Comparison of ENCODE assay signal across 12 mouse cellular contexts in genomic region chr12:16619453-16619852, GRCm38 (mm10). TPM values are rescaled to one million over a fixed set of nuclear protein-coding genes. Genes with fewer than 3 reads are reported as not detected.
DNase-seq lines count a peak whose midpoint lies in the region; ATAC-seq and TF ChIP-seq lines count a peak whose summit lies in the region.
"Had no signal": no experiment of that assay in that cellular context is flagged by ENCODE, and none has a peak within 500 bp of the region (broad histone marks: within the 10 kb centered on the region; RNA-seq: fewer than 3 reads in every experiment).

No protein-coding gene starts in this region.

- TF ChIP-seq CTCF in midbrain, postnatal 0 days (IDR thresholded peaks at IDR 0.05): no peak
- TF ChIP-seq CTCF in hindbrain, postnatal 0 days (IDR thresholded peaks at IDR 0.05; ENCODE audit: low read depth): no peak

- peaks cover 28% of the 10 kb centered on the region for H3K4me1 ChIP-seq in forebrain, embryonic 13.5 days
- 0 out of 2 replicates have a peak, but pooled peaks cover 4% of the 10 kb centered on the region for H3K4me1 ChIP-seq in forebrain, embryonic 11.5 days (replicated peaks; ENCODE audit: control insufficient read depth, insufficient read depth, low read length)
- H3K4me1 ChIP-seq in hindbrain, embryonic 15.5 days (replicated peaks): peaks cover 17% of the 10 kb centered on the region
- no peaks in the 10 kb centered on the region for H3K4me1 ChIP-seq in hindbrain, embryonic 11.5 days (replicated peaks; ENCODE audit: control insufficient read depth, insufficient read depth, low read length)
- peaks cover 13% of the 10 kb centered on the region for H3K4me1 ChIP-seq in midbrain, embryonic 12.5 days
- no peaks in the 10 kb centered on the region for H3K4me1 ChIP-seq in midbrain, postnatal 0 days (ENCODE audit: insufficient read depth, low read length)
- H3K4me1 ChIP-seq in hindbrain, postnatal 0 days (ENCODE audit: insufficient read depth, low read length): peaks cover 11% of the 10 kb centered on the region; the same call in 1 of the 2 replicates

- no peak overlapping the region for H3K9ac ChIP-seq in forebrain, embryonic 13.5 days
- no peak overlapping the region for H3K9ac ChIP-seq in forebrain, embryonic 11.5 days (ENCODE audit: low read length)
- no peak overlapping the region for H3K9ac ChIP-seq in hindbrain, embryonic 15.5 days
- H3K9ac ChIP-seq in hindbrain, embryonic 11.5 days (ENCODE audit: low read depth, low read length): no peak overlapping the region
- H3K9ac ChIP-seq in midbrain, embryonic 12.5 days (replicated peaks): no peak overlapping the region
- no peak overlapping the region for H3K9ac ChIP-seq in midbrain, postnatal 0 days (replicated peaks; ENCODE audit: low read length, poor library complexity, severe bottlenecking)
- no peak overlapping the region for H3K9ac ChIP-seq in hindbrain, postnatal 0 days (replicated peaks; ENCODE audit: low read length)

- peak overlapping the region; percentile 69 for H3K27ac ChIP-seq in forebrain, embryonic 13.5 days
- H3K27ac ChIP-seq in forebrain, embryonic 11.5 days (ENCODE audit: low read depth, low read length): no peak overlapping the region
- 0 out of 2 replicates have a peak overlapping the region, but pooled peaks have one; percentile 1 for H3K27ac ChIP-seq in hindbrain, embryonic 15.5 days (replicated peaks)
- H3K27ac ChIP-seq in hindbrain, embryonic 11.5 days (ENCODE audit: low read depth, low read length): no peak overlapping the region
- H3K27ac ChIP-seq in midbrain, embryonic 12.5 days (replicated peaks): no peak overlapping the region
- no peak overlapping the region for H3K27ac ChIP-seq in midbrain, postnatal 0 days (ENCODE audit: low read depth, low read length)
- H3K27ac ChIP-seq in hindbrain, postnatal 0 days: peak overlapping the region; percentile 26; the same call in 1 of the 2 replicates
- H3K27ac ChIP-seq: left cerebral cortex, adult 2 months had no signal

- ATAC-seq in forebrain, embryonic 13.5 days: peak; percentile 79
- no peak for ATAC-seq in forebrain, embryonic 11.5 days (replicated peaks; ENCODE audit: low FRiP score)
- peak; percentile 25; the same call in 1 of the 2 replicates for ATAC-seq in hindbrain, embryonic 15.5 days (ENCODE audit: low FRiP score, low read depth)
- ATAC-seq in hindbrain, embryonic 11.5 days (ENCODE audit: low FRiP score): no peak
- ATAC-seq in midbrain, embryonic 12.5 days (ENCODE audit: low FRiP score, low read depth): 0 out of 2 replicates have a peak, but pooled peaks have one; percentile 4
- ATAC-seq in midbrain, postnatal 0 days (ENCODE audit: low FRiP score): no peak
- peak; percentile 22 for ATAC-seq in hindbrain, postnatal 0 days
- no peak for ATAC-seq in CD4-positive, CD25-positive, alpha-beta regulatory T cell, adult 4 months

- H3K27me3 ChIP-seq in forebrain, embryonic 13.5 days: no peaks in the 10 kb centered on the region
- H3K27me3 ChIP-seq in forebrain, embryonic 11.5 days (ENCODE audit: control insufficient read depth, insufficient read depth, low read length): no peaks in the 10 kb centered on the region
- no peaks in the 10 kb centered on the region for H3K27me3 ChIP-seq in hindbrain, embryonic 15.5 days
- no peaks in the 10 kb centered on the region for H3K27me3 ChIP-seq in hindbrain, embryonic 11.5 days (ENCODE audit: control insufficient read depth, insufficient read depth, low read length)
- H3K27me3 ChIP-seq in midbrain, embryonic 12.5 days: no peaks in the 10 kb centered on the region
- H3K27me3 ChIP-seq in midbrain, postnatal 0 days (ENCODE audit: insufficient read depth, low read length): no peaks in the 10 kb centered on the region
- no peaks in the 10 kb centered on the region for H3K27me3 ChIP-seq in hindbrain, postnatal 0 days (ENCODE audit: insufficient read depth, low read length)

- whole genome bisulfite sequencing in forebrain, embryonic 13.5 days: 79% methylated on average over 6 of the region's 6 CpGs
- 89% methylated on average over 6 of the region's 6 CpGs for WGBS in forebrain, embryonic 11.5 days
- WGBS in hindbrain, embryonic 15.5 days: 64% methylated on average over 6 of the region's 6 CpGs
- WGBS in hindbrain, embryonic 11.5 days: 82% methylated on average over 6 of the region's 6 CpGs
- 82% methylated on average over 6 of the region's 6 CpGs for WGBS in midbrain, embryonic 12.5 days
- WGBS in midbrain, postnatal 0 days: 78% methylated on average over 6 of the region's 6 CpGs
- WGBS in hindbrain, postnatal 0 days: 52% methylated on average over 6 of the region's 6 CpGs

- no peak for DNase-seq in forebrain, embryonic 11.5 days (ENCODE audit: low spot score)
- DNase-seq in hindbrain, embryonic 11.5 days (ENCODE audit: low spot score): no peak
- no peak for DNase-seq in midbrain, postnatal 0 days (ENCODE audit: low spot score)
- DNase-seq in hindbrain, postnatal 0 days (ENCODE audit: low spot score): no peak

- H3K9me3 ChIP-seq in forebrain, embryonic 13.5 days (replicated peaks): no peaks in the 10 kb centered on the region
- H3K9me3 ChIP-seq in forebrain, embryonic 11.5 days (ENCODE audit: control insufficient read depth, low read length): no peaks in the 10 kb centered on the region
- H3K9me3 ChIP-seq in hindbrain, embryonic 15.5 days: no peaks in the 10 kb centered on the region
- H3K9me3 ChIP-seq in hindbrain, embryonic 11.5 days (ENCODE audit: control insufficient read depth, low read length): no peaks in the 10 kb centered on the region
- no peaks in the 10 kb centered on the region for H3K9me3 ChIP-seq in midbrain, embryonic 12.5 days
- no peaks in the 10 kb centered on the region for H3K9me3 ChIP-seq in midbrain, postnatal 0 days (ENCODE audit: low read length)
- H3K9me3 ChIP-seq in hindbrain, postnatal 0 days (ENCODE audit: low read length): no peaks in the 10 kb centered on the region

- no peaks in the 10 kb centered on the region for H3K36me3 ChIP-seq in forebrain, embryonic 13.5 days (ENCODE audit: poor library complexity, severe bottlenecking)
- no peaks in the 10 kb centered on the region for H3K36me3 ChIP-seq in forebrain, embryonic 11.5 days (ENCODE audit: control insufficient read depth, insufficient read depth, low read length)
- H3K36me3 ChIP-seq in hindbrain, embryonic 15.5 days: no peaks in the 10 kb centered on the region
- no peaks in the 10 kb centered on the region for H3K36me3 ChIP-seq in hindbrain, embryonic 11.5 days (ENCODE audit: control insufficient read depth, insufficient read depth, low read length)
- no peaks in the 10 kb centered on the region for H3K36me3 ChIP-seq in midbrain, embryonic 12.5 days
- H3K36me3 ChIP-seq in midbrain, postnatal 0 days (ENCODE audit: insufficient read depth, low read length): no peaks in the 10 kb centered on the region
- H3K36me3 ChIP-seq in hindbrain, postnatal 0 days (ENCODE audit: insufficient read depth, low read length): no peaks in the 10 kb centered on the region

- 0 out of 2 replicates have a peak overlapping the region, but pooled peaks have one; percentile 14 for H3K4me2 ChIP-seq in forebrain, embryonic 13.5 days
- H3K4me2 ChIP-seq in forebrain, embryonic 11.5 days (ENCODE audit: low read depth, low read length, severe bottlenecking): no peak overlapping the region
- no peak overlapping the region for H3K4me2 ChIP-seq in hindbrain, embryonic 15.5 days
- H3K4me2 ChIP-seq in hindbrain, embryonic 11.5 days (replicated peaks; ENCODE audit: low read depth, low read length): no peak overlapping the region
- no peak overlapping the region for H3K4me2 ChIP-seq in midbrain, embryonic 12.5 days (replicated peaks)
- H3K4me2 ChIP-seq in midbrain, postnatal 0 days (ENCODE audit: low read depth, low read length, poor library complexity, severe bottlenecking): no peak overlapping the region
- no peak overlapping the region for H3K4me2 ChIP-seq in hindbrain, postnatal 0 days (ENCODE audit: low read depth, low read length)

- no peak overlapping the region for H3K4me3 ChIP-seq in forebrain, embryonic 13.5 days
- no peak overlapping the region for H3K4me3 ChIP-seq in forebrain, embryonic 11.5 days (ENCODE audit: low read depth, low read length)
- no peak overlapping the region for H3K4me3 ChIP-seq in hindbrain, embryonic 15.5 days
- H3K4me3 ChIP-seq in hindbrain, embryonic 11.5 days (ENCODE audit: low read depth, low read length): no peak overlapping the region
- H3K4me3 ChIP-seq in midbrain, embryonic 12.5 days: no peak overlapping the region
- no peak overlapping the region for H3K4me3 ChIP-seq in midbrain, postnatal 0 days (ENCODE audit: low read depth, low read length)
- H3K4me3 ChIP-seq in hindbrain, postnatal 0 days (ENCODE audit: low read length): no peak overlapping the region
- H3K4me3 ChIP-seq: left cerebral cortex, adult 2 months had no signal

RNA-seq across cellular contexts. Expression of gene Lpin1, which starts 8.7 kb away (rescaled TPM):
- 11.7 and 12.1 TPM in 2 replicates for polyA plus RNA-seq in forebrain, embryonic 13.5 days (2015; fragmentation: Nextera tagmentation; extraction: Ambion mirVana)
- 6.6 and 7.3 TPM in 2 replicates for polyA plus RNA-seq in forebrain, embryonic 11.5 days (2014; fragmentation: Nextera tagmentation; extraction: Ambion mirVana)
- 15.9 and 17.0 TPM in 2 replicates for polyA plus RNA-seq in hindbrain, embryonic 15.5 days (2015; fragmentation: Nextera tagmentation; extraction: Ambion mirVana)
- polyA plus RNA-seq in hindbrain, embryonic 11.5 days (2014; fragmentation: Nextera tagmentation; extraction: Ambion mirVana): 11.0 and 13.3 TPM in 2 replicates
- polyA plus RNA-seq in midbrain, embryonic 12.5 days (2016; fragmentation: Nextera tagmentation; extraction: Ambion mirVana): 16.8 and 17.8 TPM in 2 replicates
- total RNA-seq in midbrain, postnatal 0 days (2014; rRNA removed): 20.5 and 21.6 TPM in 2 replicates
- 11.6 and 12.1 TPM in 2 replicates for polyA plus RNA-seq in midbrain, postnatal 0 days (2015; fragmentation: Nextera tagmentation; extraction: Ambion mirVana)
- 17.9 and 21.9 TPM in 2 replicates for total RNA-seq in hindbrain, postnatal 0 days (2014; rRNA removed)
- polyA plus RNA-seq in hindbrain, postnatal 0 days (2015; fragmentation: Nextera tagmentation; extraction: Ambion mirVana): 9.4 and 9.8 TPM in 2 replicates
- polyA plus RNA-seq in CD4-positive, CD25-positive, alpha-beta regulatory T cell, adult 4 months (2017; shearing (Covaris generic)): 10 to 100 TPM; 20.0 to 31.1 TPM

RNA-seq across cellular contexts. Expression of gene Ntsr2, which starts 33.7 kb away (rescaled TPM):
- polyA plus RNA-seq in forebrain, embryonic 13.5 days (2015; fragmentation: Nextera tagmentation; extraction: Ambion mirVana): 0.67 and 0.99 TPM in 2 replicates
- polyA plus RNA-seq in forebrain, embryonic 11.5 days (2014; fragmentation: Nextera tagmentation; extraction: Ambion mirVana): not detected in 2 replicates
- 3.8 and 4.5 TPM in 2 replicates for polyA plus RNA-seq in hindbrain, embryonic 15.5 days (2015; fragmentation: Nextera tagmentation; extraction: Ambion mirVana)
- polyA plus RNA-seq in hindbrain, embryonic 11.5 days (2014; fragmentation: Nextera tagmentation; extraction: Ambion mirVana): 0.09 TPM in 1 of 2 replicates, not detected in the other
- polyA plus RNA-seq in midbrain, embryonic 12.5 days (2016; fragmentation: Nextera tagmentation; extraction: Ambion mirVana): 0.14 TPM in 1 of 2 replicates, not detected in the other
- total RNA-seq in midbrain, postnatal 0 days (2014; rRNA removed): 12.4 and 17.7 TPM in 2 replicates
- 11.1 and 15.1 TPM in 2 replicates for polyA plus RNA-seq in midbrain, postnatal 0 days (2015; fragmentation: Nextera tagmentation; extraction: Ambion mirVana)
- 30.8 and 34.2 TPM in 2 replicates for total RNA-seq in hindbrain, postnatal 0 days (2014; rRNA removed)
- polyA plus RNA-seq in hindbrain, postnatal 0 days (2015; fragmentation: Nextera tagmentation; extraction: Ambion mirVana): 22.6 and 25.8 TPM in 2 replicates
- polyA plus RNA-seq in CD4-positive, CD25-positive, alpha-beta regulatory T cell, adult 4 months (2017; shearing (Covaris generic)): not detected
- polyA plus RNA-seq: embryonic facial prominence, embryonic 11.5 days; limb, embryonic 14.5 days; thymus, postnatal 0 days had no signal

Comparison
In these comparisons a context has a peak if more than half of its experiments do, and no peak if none do; other contexts are left out.
1. ATAC-seq: peak in forebrain, embryonic 13.5 days (single experiment), hindbrain, embryonic 15.5 days (single experiment), midbrain, embryonic 12.5 days (single experiment) and hindbrain, postnatal 0 days (single experiment); none in forebrain, embryonic 11.5 days (single experiment), hindbrain, embryonic 11.5 days (single experiment), midbrain, postnatal 0 days (single experiment) and CD4-positive, CD25-positive, alpha-beta regulatory T cell, adult 4 months (single experiment).
2. H3K27ac ChIP-seq: peak in forebrain, embryonic 13.5 days (single experiment), hindbrain, embryonic 15.5 days (single experiment) and hindbrain, postnatal 0 days (single experiment); none in forebrain, embryonic 11.5 days (single experiment), hindbrain, embryonic 11.5 days (single experiment), midbrain, embryonic 12.5 days (single experiment) and midbrain, postnatal 0 days (single experiment).